Mouse (Mus musculus) lung, adult 2 months (tissue): ENCODE data around the gene Mamld1.

Source experiments
- CTCF ChIP-seq: fragments of 200-500 bp; IDR thresholded peaks from 2 replicates; pipeline ENCODE4 v1.5.1; 2011; ENCODE audit warnings: mild to moderate bottlenecking, low read length, control low read depth; ENCODE audit not compliant: insufficient read depth
- POLR2A ChIP-seq: fragments of 200-500 bp; IDR thresholded peaks from 2 replicates; pipeline ENCODE4 v1.6.1; 2011; ENCODE audit warnings: low read depth, mild to moderate bottlenecking, control low read depth, low read length, borderline replicate concordance; ENCODE audit errors: extremely low read depth

- TF ChIP-seq CTCF = no peak
- no peak for TF ChIP-seq POLR2A
Measured at GRCm38 (mm10) chrX:71125013-71125412, 75.0 kb downstream of the Mamld1 start.
